Mouse (Mus musculus): ENCODE results near the gene Itga1. TPM values are rescaled to one million over a fixed set of nuclear protein-coding genes. Genes with fewer than 3 reads are reported as not detected.

The Itga1 gene
- polyA plus RNA-seq (2012; fragmentation: generic; extraction: Trizol) = 1 to 10 TPM in 1 of 2 experiments, under 1 TPM in 1; 0.02 to 1.3 TPM

DNA sequence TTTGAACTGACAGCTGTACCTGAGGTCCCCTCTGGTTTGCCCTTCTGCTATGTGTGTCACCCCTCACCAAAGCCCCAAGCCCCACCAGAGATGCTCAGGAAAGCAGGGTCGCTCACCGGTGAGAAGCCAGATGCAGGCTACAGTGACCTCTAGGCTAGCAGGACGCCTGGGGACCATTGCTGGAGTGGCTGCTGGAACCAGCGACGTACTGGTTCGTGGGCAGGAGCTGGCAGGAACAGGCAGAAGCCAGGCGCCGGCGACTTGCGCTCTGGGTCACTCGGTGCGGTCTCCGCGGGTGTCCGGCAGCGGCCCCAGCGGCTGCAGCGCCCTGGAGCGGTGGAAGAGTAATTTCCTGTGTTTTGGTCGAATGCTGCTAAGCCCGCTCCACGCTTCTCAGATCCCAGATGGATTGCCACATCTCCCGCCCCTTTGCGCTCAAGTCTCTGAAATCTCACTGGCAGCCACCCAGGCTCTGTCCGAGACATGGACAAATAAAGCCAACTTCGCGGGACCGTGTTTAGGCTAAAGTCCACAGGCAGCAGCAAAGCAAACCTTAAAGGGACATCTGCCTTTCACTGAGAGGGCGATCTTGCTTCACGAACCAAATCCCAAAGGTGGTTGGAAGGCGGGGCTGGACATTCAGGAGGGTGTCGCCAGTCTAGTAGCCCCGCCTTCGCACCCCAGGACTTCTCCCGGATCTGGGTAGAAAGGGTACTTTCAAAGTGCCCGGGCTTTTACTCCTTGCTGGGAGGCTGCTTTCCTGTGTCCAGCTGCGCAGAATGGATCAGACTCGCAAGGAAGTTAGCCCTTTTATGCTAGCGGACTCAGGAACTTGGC lies at the start of gene Itga1, which contains the start of gene Gm49395:
Gene Itga1, minus strand, starts transcription at position 610 of the 837 bp plus-strand sequence.
Gene Gm49395, minus strand, starts transcription at position 567 of the 837 bp plus-strand sequence.

DNA sequence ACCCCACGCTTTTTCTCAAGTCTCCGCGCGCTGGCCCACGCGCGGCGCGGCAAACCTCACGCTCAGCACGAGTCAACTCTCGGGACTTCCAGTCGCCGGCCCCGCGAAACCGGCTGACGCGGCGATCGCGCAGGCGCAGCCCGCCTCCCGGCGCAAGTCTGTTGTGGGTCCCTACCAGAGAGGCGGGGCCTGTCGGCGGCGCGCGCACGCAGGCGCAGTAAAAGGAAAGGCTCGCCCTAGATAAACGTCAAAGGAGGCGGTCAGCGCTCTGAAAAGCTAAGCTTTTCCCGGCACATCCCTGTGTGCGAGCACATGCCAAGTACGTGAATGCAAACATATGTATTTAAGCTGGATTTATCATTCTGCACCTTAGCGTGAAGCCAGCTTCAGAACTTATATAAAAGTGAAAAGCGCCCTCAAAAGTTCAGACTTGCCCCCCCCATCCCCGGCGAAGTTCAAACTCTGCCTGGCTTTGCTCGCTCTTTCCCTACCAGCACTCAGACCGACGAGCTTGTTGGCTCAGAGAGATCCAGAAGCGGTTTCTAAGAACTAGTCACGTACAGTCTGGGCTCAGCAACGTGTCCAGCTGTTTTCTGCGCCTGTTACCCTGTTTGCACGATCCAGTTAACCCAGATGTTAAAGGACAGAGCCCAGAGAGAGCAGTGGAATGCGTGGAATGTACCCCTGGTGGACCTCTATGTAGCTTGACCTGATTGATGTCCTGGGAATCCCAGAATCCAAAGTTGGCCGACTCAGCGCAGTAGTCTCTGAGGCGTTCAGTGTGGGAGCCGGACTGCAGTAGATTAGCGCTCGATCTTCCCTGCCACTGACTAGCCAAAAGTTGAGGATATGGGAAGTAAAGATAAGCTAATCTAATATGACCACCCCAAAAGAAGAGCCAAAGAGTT lies 11.4 kb downstream of the Itga1 start, which contains the start of gene Pelo:
Gene Pelo, minus strand, starts transcription at position 118 of the 908 bp plus-strand sequence.

DNA sequence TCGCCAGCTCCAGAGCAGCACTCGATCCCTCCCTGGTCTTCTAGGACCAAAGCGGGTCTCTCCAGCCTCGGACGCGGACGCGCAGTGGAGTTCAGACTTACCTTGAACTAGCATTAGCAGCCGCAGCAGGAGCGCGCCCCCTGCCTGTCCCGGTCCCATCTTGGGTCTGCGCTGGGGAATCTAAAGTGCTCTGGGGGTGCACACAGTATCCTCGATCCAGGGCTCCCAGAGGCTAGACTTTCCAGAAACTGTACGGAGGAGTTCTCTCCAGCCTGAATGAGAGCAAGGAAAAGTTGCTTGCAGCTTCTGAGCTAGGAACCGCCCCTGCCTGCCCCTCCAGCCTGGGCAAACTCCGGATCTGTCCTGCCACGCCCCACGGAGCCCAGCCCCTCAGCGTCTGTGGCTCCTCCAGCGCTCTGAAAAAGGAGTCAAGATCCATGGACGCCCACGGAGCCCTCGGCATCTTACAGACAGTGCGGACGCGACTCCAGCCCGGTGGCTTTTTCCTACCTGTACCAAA lies 169.9 kb downstream of the Itga1 start, which contains the start of gene Itga2:
Gene Itga2, minus strand, starts transcription at position 326 of the 520 bp plus-strand sequence.

Other genes with a start within 250 kb of the Itga1 start
- gene Itga2, start 169.9 kb downstream of the Itga1 start, polyA plus RNA-seq (2012; fragmentation: generic; extraction: Trizol) = under 1 TPM in 1 of 2 experiments, not detected in 1; 0.02 TPM
- 10 to 100 TPM; 25.1 to 26.7 TPM for gene Pelo, start 11.8 kb downstream of the Itga1 start, polyA plus RNA-seq (2012; fragmentation: generic; extraction: Trizol)
- 1 to 10 TPM in 1 of 2 experiments, under 1 TPM in 1; 0.53 to 1.2 TPM for gene Gm49395, start within 50 bp of the Itga1 start, polyA plus RNA-seq (2012; fragmentation: generic; extraction: Trizol)